Mouse (Mus musculus) heart, adult 9 months (tissue): ENCODE data around the gene Adat1.

Experiments used
- DNase-seq, 2 experiments: peaks; one replicate each; pipeline ENCODE4 v3.0.0; 2022; ENCODE audit warnings: low spot score in 2 of 2

Adat1 gene

GRCm38 (mm10) chr8:111968541-111968940 is 23.6 kb downstream of the Adat1 start:
- no peak for DNase-seq

- DNase-seq, result no peak
Observed at GRCm38 (mm10) chr8:111967246-111967870, 24.7 kb downstream of the Adat1 start.

GRCm38 (mm10) chr8:111964849-111965561 is 27.1 kb downstream of the Adat1 start:
- no peak for DNase-seq

GRCm38 (mm10) chr8:111964351-111964750 is 27.8 kb downstream of the Adat1 start:
- no peak for DNase-seq

GRCm38 (mm10) chr8:111963546-111963945 is 28.6 kb downstream of the Adat1 start:
- DNase-seq, result no peak

- DNase-seq, result no peak
Observed at GRCm38 (mm10) chr8:111963091-111963490, 29.0 kb downstream of the Adat1 start.

- DNase-seq, result no peak
Observed at GRCm38 (mm10) chr8:111962589-111962988, 29.5 kb downstream of the Adat1 start.

GRCm38 (mm10) chr8:111961330-111961729 is 30.8 kb downstream of the Adat1 start:
- DNase-seq, result no peak

- DNase-seq, result no peak
Observed at GRCm38 (mm10) chr8:111960591-111961321, 31.3 kb downstream of the Adat1 start.

- DNase-seq, result no peak
Observed at GRCm38 (mm10) chr8:111957231-111957630, 34.9 kb downstream of the Adat1 start.

- no peak for DNase-seq
Observed at GRCm38 (mm10) chr8:111955879-111956278, 36.2 kb downstream of the Adat1 start.

GRCm38 (mm10) chr8:111954844-111955594 is 37.1 kb downstream of the Adat1 start:
- peak in 1 of 2 experiments; percentile 7 for DNase-seq

GRCm38 (mm10) chr8:111951936-111952335 is 40.2 kb downstream of the Adat1 start:
- DNase-seq, result no peak

- no peak for DNase-seq
Observed at GRCm38 (mm10) chr8:111951317-111951716, 40.8 kb downstream of the Adat1 start.

- DNase-seq, result no peak
Observed at GRCm38 (mm10) chr8:111950846-111951245, 41.3 kb downstream of the Adat1 start.

- DNase-seq, result no peak
Observed at GRCm38 (mm10) chr8:111947954-111948353, 44.1 kb downstream of the Adat1 start.

- no peak for DNase-seq
Observed at GRCm38 (mm10) chr8:111947144-111947543, 45.0 kb downstream of the Adat1 start.

GRCm38 (mm10) chr8:111943544-111943943 is 48.6 kb downstream of the Adat1 start:
- DNase-seq, result no peak

GRCm38 (mm10) chr8:111941101-111941454 is 51.0 kb downstream of the Adat1 start:
- peak in 1 of 2 experiments; percentile 17 for DNase-seq

GRCm38 (mm10) chr8:111940171-111941100 is 51.7 kb downstream of the Adat1 start, which contains the start of gene Gabarapl2:
Gene Gabarapl2 (plus strand): TSS chr8:111940703.
- DNase-seq, result peak; percentile 96 to 97
